Mouse (Mus musculus): Measurements from ENCODE around the gene Scly. TPM values are rescaled to one million over a fixed set of nuclear protein-coding genes. Genes with fewer than 3 reads are reported as not detected.

The Scly gene
- total and polyA plus RNA-seq, 3 experiments, result 23.1 to 48.8 TPM; not detected in 1

DNA sequence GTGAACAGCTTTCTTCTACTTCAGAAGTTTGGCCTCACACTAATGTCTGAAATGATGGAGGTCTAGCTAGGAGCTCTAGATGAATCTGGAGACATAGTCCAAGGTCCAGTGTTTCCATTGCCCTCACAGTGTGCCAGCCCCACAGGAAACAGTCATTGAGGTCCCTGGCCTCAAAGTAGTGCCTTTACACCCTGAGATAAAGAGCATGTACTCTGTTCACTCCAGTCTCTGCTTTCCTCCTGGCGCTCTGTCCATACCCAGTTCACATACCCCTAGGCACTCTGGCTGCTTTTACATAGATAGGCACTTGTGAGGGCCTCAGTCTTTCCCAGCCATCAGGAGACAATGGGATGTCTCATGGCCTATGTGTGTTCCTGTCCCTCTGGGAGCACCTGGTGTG is 8.8 kb upstream of the Scly start:
- Histone ChIP-seq H3K36me3 (ENCODE audit: control insufficient read depth in 1 of 2, insufficient read depth in 2 of 2, low read length in 2 of 2) (peaks cover 3 to 9% of the 10 kb centered on the region in 2 experiments; a peak in 3 of 4 replicates), H3K27ac (ENCODE audit: control insufficient read depth, low read depth, low read length) (no peak overlapping the region), H3K4me3 (ENCODE audit: control insufficient read depth in 1 of 2, insufficient read depth in 1 of 2, low read depth in 2 of 2, low read length in 2 of 2) (no peak overlapping the region), H3K79me2 (ENCODE audit: control insufficient read depth, insufficient read depth, low read length, poor library complexity) (no peaks in the 10 kb centered on the region), H3K9ac (ENCODE audit: control insufficient read depth, low read depth, low read length, poor library complexity, severe bottlenecking) (no peak overlapping the region), H3K27me3 (ENCODE audit: control insufficient read depth in 1 of 2, insufficient read depth in 2 of 2, low read length in 2 of 2) (no peaks in the 10 kb centered on the region), H3K9me3 (replicated peaks; ENCODE audit: insufficient read depth, low read length) (no peaks in the 10 kb centered on the region), H3K4me1 (ENCODE audit: control insufficient read depth in 1 of 2, insufficient read depth in 2 of 2, low read length in 2 of 2) (0 out of 4 replicates have a peak, but pooled peaks cover 0 to 4% of the 10 kb centered on the region in 2 experiments)
- TF ChIP-seq USF1 (IDR thresholded peaks at IDR 0.05; ENCODE audit: low read depth, low read length) (no peak), CHD1 (IDR thresholded peaks at IDR 0.05; ENCODE audit: low read depth, low read length) (no peak), ELF1 (IDR thresholded peaks at IDR 0.05; ENCODE audit: low read depth, low read length) (no peak), BHLHE40 (IDR thresholded peaks at IDR 0.05; ENCODE audit: borderline replicate concordance, low read depth, low read length) (no peak), CHD2 (IDR thresholded peaks at IDR 0.05; ENCODE audit: low read length) (no peak), POLR2AphosphoS5 (IDR thresholded peaks at IDR 0.05; ENCODE audit: borderline replicate concordance, low read depth, low read length) (no peak), GABPA (IDR thresholded peaks at IDR 0.05; ENCODE audit: low read depth, low read length) (no peak), ZC3H11A (IDR thresholded peaks at IDR 0.05; ENCODE audit: low read depth, low read length) (no peak), SIN3A (IDR thresholded peaks at IDR 0.05; ENCODE audit: low read length) (no peak), MAZ (IDR thresholded peaks at IDR 0.05; ENCODE audit: low read depth, low read length) (no peak), ZNF384 (IDR thresholded peaks at IDR 0.05; ENCODE audit: low read depth, low read length) (no peak), MAX (IDR thresholded peaks at IDR 0.05; ENCODE audit: low read length) (no peak), KAT2A (conservative IDR thresholded peaks at IDR 0.05; ENCODE audit: low read depth, low read length) (no peak), MYC (IDR thresholded peaks at IDR 0.05; ENCODE audit: low read depth, low read length) (no peak), CTCF (IDR thresholded peaks at IDR 0.05 in 2 of 3, conservative IDR thresholded peaks at IDR 0.05 in 1 of 3; ENCODE audit: control insufficient read depth in 1 of 3, insufficient read depth in 1 of 3, low read depth in 2 of 3, low read length in 3 of 3, poor library complexity in 1 of 3, severe bottlenecking in 1 of 3) (no peak), MYB (IDR thresholded peaks at IDR 0.05; ENCODE audit: low read depth, low read length) (no peak)
- no peak for DNase-seq (ENCODE audit: low read depth, low spot score)

DNA sequence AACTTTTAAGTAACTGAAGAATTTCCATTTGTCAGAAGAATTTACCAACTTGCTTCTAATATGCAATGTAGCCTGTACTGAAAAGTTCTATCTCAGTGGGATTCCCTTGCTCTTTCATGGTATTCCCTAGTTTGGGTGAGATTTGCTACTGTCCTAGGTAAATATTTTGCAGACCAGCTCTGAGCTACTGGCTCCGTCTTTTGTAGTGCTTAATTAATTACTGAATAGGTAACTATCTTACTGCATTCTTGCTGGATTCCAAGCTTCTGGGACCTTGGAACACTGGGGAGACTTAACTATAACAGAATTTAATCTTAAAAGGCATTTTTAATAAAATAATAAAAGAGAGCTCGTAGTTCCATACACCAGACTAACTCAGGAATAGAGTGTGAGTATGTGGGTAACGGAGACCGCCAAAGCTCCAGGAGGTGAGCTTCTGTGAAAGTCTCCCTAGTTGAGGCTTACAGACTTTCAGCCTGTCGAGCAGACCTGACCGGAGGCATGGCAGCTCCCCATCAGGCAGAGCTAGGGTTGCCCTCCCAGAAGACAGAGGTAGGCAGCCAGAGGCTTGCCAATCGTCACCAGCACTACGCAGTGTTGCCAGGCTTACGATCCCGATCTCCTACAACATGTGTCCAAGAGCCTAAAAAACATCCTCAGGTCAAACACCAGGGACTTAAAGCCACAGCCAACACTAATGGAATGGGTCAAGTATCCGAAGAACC is 5.9 kb upstream of the Scly start:
- no peak overlapping the region for H3K4me3 ChIP-seq (ENCODE audit: control insufficient read depth in 1 of 2, insufficient read depth in 1 of 2, low read depth in 2 of 2, low read length in 2 of 2)
- H3K9me3 ChIP-seq (replicated peaks; ENCODE audit: insufficient read depth, low read length), result no peaks in the 10 kb centered on the region
- H3K9ac ChIP-seq (ENCODE audit: control insufficient read depth, low read depth, low read length, poor library complexity, severe bottlenecking), result no peak overlapping the region
- peaks cover 5 to 19% of the 10 kb centered on the region in 2 experiments; a peak in 3 of 4 replicates for H3K36me3 ChIP-seq (ENCODE audit: control insufficient read depth in 1 of 2, insufficient read depth in 2 of 2, low read length in 2 of 2)
- no peak overlapping the region for H3K27ac ChIP-seq (ENCODE audit: control insufficient read depth, low read depth, low read length)
- no peaks in the 10 kb centered on the region for H3K27me3 ChIP-seq (ENCODE audit: control insufficient read depth in 1 of 2, insufficient read depth in 2 of 2, low read length in 2 of 2)
- H3K79me2 ChIP-seq (ENCODE audit: control insufficient read depth, insufficient read depth, low read length, poor library complexity), result no peaks in the 10 kb centered on the region
- no peak for DNase-seq (ENCODE audit: low read depth, low spot score)
- TF ChIP-seq SMC3 (IDR thresholded peaks at IDR 0.05; ENCODE audit: low read depth, low read length), result no peak
- TF ChIP-seq TCF12 (IDR thresholded peaks at IDR 0.05; ENCODE audit: low read depth, low read length), result no peak
- no peak for TF ChIP-seq MAFK (IDR thresholded peaks at IDR 0.05; ENCODE audit: borderline replicate concordance, low read depth, low read length)
- no peak for TF ChIP-seq EP300 (IDR thresholded peaks at IDR 0.05; ENCODE audit: low read depth in 1 of 2, low read length in 2 of 2)
- no peak for TF ChIP-seq ZKSCAN1 (IDR thresholded peaks at IDR 0.05; ENCODE audit: low read depth, low read length)
- no peak for TF ChIP-seq TBP (IDR thresholded peaks at IDR 0.05; ENCODE audit: low read depth, low read length)
- no peak for TF ChIP-seq NELFE (IDR thresholded peaks at IDR 0.05; ENCODE audit: low read depth, low read length)
- no peak for TF ChIP-seq CHD1 (IDR thresholded peaks at IDR 0.05; ENCODE audit: low read depth, low read length)
- no peak for TF ChIP-seq MYC (IDR thresholded peaks at IDR 0.05; ENCODE audit: low read depth, low read length)
- no peak for TF ChIP-seq POLR2AphosphoS2 (IDR thresholded peaks at IDR 0.05; ENCODE audit: low read length)
- TF ChIP-seq GATA1 (IDR thresholded peaks at IDR 0.05; ENCODE audit: low read depth, low read length), result no peak
- no peak for TF ChIP-seq E2F4 (IDR thresholded peaks at IDR 0.05; ENCODE audit: borderline replicate concordance, low read depth, low read length)
- TF ChIP-seq BHLHE40 (IDR thresholded peaks at IDR 0.05; ENCODE audit: borderline replicate concordance, low read depth, low read length), result no peak
- TF ChIP-seq ZMIZ1 (IDR thresholded peaks at IDR 0.05; ENCODE audit: low read depth, low read length), result no peak
- no peak for TF ChIP-seq ZNF384 (IDR thresholded peaks at IDR 0.05; ENCODE audit: low read depth, low read length)
- TF ChIP-seq MEF2A (IDR thresholded peaks at IDR 0.05; ENCODE audit: extremely low read depth, insufficient replicate concordance, low read depth, low read length, poor library complexity, severe bottlenecking), result no peak
- TF ChIP-seq USF1 (IDR thresholded peaks at IDR 0.05; ENCODE audit: low read depth, low read length), result no peak
- H3K4me1 ChIP-seq (ENCODE audit: control insufficient read depth in 1 of 2, insufficient read depth in 2 of 2, low read length in 2 of 2), result peaks cover 10 to 22% of the 10 kb centered on the region in 2 experiments

Data from MEL (cell line).